Mouse (Mus musculus): ENCODE measurements at regions not wholly inside any gene's neighbourhood (a gene's known extent, or its start where the extent isn't known, plus 50 kb on each side); places are given as distances from the start of the nearest gene placed in this dataset.
A peak's percentile ranks its signal among the peaks of the same experiment; 100 is the strongest.

DNA sequence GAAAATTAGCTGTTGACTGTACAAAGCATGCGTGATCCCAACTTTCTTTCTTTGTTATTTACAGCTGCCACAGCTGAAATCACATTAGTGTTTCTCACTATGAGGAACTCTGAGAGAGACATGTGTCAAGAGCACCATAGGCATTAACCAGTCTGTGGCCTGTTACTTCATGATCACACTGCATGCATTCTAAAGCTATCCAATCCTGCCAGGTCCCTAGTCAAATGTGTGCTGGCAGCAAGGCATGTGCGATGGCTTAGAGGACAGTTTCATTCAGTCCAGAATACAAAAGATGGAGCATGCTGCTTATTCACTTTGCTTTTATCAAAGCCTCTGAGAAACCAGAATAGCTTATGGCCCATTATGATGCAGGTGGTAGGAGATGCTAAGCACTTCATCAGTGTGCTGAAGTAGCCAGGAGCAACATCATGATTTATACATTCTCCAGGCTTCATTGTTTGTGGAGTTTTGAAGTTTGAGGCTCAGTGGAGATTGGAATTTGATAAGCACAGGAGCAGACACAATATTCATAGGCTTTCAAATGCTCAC, 882.9 kb upstream of the Lrrn3 start:
- no peak for DNase-seq

DNA sequence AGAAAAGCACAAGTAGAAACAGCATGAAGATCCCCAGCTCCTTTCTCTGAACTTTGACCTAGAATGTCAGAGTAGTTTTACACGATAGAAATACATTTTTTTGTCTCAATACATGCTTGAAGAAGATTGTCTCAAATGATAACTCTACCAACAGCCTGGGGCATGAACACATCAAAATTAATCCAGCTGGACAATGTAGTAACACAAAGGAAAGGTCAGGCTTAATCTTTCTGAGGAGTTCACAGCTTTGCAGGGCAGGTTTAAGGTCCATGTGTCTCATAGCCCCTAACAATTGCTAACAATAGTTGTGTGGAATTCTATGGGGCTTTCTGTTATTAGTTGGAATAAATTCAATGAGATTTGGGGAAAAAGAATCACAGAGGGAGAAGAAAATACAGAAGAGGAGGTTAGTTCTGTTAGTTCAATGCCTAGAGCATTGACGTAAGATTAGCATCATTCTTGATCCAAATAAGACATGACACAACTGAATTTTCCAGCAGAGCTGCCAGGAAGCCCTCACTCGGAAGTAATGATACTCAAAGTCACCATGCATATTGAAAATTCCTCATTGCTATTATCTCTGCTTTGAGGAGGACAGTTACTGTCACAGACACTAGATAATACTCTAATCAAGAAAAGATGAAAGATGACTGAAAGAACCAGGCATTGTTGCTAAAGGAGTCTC, 852.9 kb upstream of the Lrrn3 start:
- DNase-seq, result no peak

DNA sequence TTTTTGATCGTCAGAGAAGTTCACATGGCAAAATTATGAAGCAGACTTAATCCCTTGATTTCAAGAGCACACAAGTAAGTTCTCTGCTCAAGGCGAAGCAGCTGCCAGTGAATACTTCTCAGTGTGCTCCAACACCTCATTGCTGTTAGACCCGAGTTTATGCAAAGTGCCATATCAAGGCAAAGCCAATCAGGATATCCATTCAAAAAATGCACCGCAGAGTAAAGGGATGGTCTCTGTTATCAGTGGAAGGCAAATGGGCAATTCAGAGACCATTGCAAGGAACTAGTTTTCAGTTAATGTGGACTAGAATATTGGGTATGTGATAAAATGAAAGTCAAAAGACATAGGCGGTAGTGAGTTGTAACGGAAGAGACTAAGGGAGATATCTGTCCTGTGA, 820.2 kb upstream of the Lrrn3 start:
- no peak for DNase-seq

DNA sequence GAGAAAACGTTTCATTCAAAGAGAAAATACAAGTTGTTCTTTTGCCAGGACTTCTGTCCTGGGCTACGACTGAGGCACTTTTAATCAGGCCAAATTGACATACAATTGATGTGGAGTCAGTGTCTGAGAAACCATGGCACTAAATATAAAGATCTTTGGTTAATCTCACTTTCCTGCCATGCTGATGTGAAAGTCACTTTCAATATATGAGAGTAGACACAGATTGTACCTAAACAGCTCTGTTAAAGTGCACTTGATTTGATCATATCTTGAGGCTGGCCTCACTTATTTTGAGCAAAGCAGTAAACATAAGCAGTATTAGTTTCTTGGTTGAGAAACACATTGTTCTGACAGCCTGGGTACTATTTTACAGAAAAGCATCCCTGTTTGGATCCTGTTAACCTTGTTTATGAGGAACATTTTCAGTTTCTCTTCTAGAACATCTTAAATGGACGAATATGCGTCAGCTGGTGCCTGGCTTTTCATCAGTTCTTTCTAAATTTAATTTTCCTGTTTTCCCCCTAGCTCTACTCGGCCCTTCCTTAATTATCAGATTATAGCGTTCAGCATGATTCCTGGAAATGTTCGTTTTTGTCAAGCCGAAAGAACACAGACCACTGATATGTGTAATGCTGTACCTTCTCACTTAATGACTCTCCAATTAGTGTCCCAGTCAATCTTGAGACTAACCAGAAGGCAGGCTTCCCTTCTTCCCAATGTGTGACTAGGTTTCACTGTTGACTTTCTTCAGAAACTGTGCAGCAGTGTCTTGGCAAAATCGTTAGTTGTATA, 791.2 kb upstream of the Lrrn3 start:
- no peak for DNase-seq

DNA sequence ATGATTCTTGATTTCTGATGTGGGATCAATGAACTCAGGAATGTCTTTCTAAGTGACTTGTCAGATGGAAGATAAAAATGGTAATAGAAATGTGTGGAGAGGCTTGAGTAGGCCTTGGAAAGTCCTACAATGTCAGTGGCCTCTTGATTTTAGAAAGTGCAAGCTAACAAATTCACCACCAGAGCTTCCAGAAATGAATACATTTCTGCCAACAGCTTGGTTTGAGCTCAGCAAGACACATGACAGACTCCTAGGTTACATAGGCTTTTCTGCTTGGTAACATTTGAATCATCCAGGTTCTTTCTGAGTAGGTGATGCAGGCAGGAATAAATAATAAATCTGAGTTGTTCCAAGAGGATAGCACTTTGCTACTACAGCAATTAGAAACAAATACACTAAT, 764.2 kb upstream of the Lrrn3 start:
- DNase-seq, result no peak

DNA sequence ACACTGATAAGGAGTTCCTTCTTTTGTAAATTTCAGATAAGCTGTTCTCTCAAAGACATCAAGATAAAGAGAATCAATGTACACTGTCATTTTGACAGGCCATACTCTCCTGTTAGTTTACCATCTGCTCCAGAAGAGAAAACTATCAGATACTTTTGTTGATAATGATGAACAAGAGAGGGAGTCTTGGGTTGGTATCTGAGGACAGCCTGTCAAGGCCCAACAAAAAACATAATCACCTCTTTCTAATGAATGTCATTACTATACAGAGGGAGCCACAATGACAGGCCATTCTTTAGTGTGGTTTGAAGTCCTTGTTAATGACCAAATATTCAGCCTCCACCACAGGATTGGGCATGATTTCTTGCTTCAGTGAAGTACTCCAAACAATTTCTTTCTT, 743.0 kb upstream of the Lrrn3 start:
- DNase-seq, result no peak

DNA sequence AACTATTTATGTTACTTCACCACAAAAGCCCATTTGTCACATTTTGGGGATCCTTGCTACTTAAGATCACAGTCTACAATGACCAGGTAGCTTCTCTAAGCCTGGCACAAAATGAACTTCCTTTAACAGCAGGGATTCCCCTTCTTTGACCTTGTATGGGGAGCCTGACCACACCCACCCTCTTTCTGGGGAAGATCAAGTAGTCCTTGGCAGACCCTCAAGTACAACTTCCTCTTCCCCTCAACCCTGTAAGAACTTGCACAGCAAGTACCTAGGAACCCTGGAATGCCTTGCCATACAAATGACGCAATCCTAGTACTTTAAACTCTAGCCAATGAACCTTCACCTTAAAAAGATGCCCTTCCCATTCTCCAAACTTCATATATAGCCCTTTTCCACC, 695.4 kb upstream of the Lrrn3 start:
- DNase-seq, result no peak

DNA sequence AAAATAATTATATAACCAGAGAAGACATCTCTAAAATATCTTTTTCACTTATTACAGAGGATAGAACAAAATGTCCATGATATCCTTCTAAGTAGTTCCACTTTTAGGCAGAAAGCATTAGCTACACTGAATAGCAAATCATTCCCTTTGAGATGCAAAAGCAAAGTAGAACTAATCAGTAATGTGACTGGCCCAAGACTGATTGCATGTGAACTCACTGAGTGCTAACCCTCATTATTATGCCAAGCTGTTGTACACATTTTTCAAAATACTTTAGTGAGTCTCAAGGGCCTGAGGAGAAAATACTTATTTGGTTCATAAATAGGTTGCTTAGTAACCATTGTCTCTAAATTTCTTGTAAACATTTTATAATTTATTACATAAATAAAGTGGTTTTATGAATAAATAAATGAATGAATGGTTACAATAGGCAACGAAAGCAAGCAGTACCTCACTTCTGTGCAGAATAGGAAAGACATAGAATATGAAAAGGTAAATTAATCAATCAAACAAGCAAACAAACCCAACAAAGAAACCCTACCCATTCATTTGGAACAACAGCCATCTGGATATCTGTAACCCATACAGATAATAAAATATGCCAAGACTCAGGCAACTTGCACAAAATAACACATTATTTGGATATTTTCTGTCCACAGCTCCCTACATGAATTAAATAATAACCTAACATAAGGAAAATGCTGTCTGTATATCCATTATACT, 693.9 kb upstream of the Lrrn3 start:
- no peak for DNase-seq

DNA sequence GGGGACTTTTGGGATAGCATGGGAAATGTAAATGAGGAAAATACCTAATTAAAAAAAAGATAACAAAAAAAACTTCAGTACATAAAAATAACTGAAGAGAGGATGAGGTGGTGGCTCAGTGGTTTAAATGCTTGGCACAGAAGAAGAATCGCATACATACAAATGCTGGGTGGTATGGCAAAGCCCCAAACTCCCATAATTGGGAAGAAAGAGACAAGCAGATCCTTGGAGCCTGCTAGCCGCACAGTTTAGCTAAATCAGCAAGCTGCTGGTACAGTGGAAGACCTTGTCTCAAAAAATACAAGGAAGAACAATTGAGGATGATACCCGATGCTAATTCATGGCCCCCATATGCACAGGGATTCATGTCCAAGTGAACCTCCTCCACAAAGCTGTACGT, 661.7 kb upstream of the Lrrn3 start:
- no peak for DNase-seq

DNA sequence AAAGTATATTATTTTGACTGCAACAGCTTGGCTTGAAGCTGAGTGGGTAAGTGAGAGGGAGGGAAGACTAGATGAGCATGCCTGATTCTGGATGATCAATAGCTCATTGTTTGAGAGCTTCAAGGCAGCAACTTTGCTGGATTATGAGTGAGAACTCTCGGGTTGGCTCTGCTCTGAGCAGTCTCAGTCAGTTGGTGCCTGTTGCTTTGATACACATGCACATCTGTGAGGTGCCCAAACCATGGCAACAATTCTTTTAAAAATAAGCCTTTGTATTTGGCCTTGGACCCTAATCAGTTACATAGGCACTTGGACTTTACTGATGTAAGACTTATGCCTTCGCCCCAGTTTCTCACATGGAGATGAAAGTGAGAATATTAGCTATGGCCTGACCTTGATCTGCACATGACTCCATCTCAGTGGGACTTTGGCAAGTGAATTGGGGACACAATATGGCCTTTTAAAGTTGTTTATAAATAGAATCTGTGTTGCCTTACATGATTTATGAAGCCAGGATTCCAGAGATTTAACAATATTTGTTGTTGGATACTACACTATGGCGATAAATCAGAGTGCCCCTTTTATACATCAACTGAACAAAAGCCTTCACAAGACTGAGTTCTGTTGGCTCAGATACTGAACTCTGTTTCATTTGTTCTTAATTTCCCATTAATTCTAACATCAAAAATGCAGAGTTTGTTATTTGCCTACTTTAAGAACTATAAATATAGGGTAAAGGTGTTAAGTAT, 652.6 kb upstream of the Lrrn3 start:
- no peak for DNase-seq

DNA sequence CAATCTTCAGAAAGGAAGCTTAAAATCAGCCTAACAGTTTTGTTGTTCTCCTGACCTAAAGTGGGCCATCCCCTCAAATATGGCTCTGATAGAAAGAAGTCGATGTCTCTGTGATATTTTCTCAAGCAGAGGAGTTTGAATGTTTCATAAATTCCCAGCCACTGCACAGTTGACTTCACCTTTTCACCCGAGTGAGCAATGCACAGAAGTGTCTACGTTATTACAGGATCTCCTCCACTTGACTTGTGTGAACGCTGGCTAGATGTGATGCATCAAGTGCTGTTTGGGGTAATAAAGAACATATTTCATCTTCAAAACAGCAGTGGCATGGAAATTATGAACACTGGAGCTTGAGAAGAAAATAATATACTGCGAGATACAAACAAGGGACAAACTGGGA, 651.9 kb upstream of the Lrrn3 start:
- no peak for DNase-seq

DNA sequence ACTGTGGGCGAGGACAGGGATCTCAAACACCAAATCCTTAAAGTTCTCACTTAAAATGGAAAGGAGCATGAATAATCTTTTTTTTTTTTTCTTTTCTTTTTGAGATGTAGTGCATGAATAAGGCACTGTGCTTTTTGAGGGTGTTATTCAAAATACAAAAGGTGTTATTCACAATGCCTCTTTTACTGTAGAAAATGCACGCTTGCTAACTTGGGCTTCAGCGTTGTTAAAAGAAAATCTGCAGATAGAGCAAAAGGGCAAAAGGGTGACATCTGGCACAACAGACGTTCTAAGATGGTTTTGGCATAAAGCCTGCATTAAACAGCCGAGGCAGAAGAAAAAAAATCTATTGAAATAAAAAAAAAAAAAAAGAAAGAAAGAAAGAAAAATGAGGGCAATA, 651.5 kb upstream of the Lrrn3 start:
- DNase-seq, result no peak

DNA sequence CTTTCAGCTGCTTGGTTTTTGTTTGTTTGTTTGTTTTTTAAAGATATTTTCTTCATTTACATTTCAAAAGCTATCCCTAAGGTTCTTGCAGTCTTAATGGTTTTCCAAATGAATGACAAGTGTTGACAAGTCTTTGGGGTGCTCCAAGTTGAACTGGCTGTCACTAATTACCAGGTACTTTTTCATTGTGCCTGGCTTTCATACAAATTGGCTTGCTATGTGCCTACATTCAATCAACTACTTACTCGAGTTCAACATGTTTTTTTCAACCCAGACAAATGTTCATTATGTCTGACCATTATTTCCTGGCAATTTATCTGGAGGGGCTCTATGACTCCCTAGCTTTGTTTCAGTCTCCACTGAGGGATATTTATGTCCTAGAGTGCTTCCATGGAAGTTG, 614.0 kb upstream of the Lrrn3 start:
- no peak for DNase-seq

DNA sequence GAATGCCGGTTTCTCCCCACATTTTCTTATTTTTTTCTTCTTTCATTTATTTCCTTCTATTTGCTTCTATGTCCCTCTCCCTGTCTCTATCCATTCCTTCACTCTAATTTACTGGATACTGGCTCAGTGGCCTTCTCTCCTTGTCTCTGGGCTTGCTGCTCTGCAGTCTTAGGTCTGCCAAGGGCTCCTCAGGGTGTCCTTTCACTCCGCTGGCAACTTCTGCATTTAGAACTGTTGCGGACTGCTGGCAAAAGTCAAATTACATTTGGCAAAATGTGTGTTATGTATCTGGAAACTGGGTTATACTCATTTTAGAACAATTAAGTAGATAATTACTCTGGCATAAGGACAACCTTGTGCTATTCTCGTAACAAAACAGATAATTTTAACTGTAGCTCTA, 584.2 kb upstream of the Lrrn3 start:
- DNase-seq, result no peak

DNA sequence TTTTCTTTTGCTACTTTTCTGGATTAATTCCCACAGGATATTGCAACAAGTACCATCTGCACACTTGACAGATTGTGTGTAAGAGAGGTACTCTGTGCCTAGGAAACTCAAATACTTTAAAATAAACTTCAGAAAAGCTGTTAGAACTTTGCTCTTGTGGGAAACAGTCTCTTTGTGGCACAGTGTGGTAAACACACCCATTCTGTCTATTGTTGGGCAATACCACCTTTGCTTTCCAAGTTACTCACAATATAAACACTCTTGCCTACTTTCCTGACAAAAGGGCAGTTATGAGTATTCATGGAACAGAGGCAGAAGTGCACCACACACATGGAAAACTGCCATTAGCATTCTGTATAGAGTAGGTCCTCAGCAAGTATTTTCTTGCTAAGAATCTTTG, 577.5 kb upstream of the Lrrn3 start:
- DNase-seq, result no peak

DNA sequence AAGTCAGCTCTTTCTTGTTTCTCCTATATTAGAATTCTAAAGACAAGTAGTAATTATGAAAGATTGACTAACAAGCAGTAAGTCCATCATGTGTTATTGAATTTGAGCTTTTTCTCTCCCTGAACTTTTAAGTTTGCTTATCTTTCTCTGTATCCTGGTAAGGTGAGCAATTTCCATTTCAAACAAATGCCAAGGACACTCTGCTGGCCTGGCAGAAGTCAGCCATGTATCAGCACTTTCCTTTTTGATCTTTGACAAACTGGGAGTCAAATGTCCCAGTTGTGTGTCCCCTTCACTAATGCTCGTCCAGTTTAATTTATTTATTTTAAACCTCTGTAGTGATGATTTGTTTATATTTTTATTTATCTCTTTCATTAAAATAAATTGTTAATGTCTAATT, 562.8 kb upstream of the Lrrn3 start:
- no peak for DNase-seq

DNA sequence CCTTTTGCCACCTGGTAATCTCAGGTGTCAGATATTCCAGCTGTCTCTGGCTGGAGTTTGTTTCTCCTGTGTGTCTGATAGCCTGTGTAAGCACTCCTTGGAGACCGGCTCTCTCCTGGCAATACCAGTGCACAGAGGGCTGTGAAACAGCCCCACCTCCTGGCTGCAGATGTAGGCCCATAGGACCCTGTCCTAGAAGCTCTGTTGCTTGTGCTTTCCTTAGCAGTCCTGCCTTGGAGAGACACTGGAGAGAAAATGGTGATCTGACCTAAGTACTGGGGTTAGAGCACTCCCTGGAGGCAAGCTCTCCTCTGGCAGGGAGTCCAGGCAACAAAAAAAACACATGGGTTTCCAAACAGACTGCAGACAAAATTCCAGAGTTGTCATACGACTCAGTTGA, 541.6 kb upstream of the Lrrn3 start:
- DNase-seq, result peak; percentile 3

DNA sequence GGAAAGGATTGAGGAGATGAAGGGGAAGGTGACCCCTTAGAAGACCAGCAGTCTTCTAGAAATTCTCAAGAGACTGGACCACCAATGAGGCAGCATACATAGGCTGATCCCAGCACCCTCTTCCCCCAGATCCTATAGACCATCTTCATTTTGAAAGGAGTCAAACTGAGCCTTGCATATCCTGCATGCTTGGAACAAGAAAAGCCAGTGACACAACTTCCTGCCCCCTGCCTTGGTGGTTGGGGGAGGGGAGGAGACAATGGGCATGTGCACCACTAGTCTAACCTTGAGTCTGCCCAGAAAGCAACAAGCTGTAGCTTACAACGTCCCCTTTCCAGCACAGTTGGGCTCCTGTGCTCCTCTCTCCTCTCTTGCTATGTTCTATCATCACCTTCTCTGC, 531.3 kb upstream of the Lrrn3 start:
- DNase-seq, result no peak

DNA sequence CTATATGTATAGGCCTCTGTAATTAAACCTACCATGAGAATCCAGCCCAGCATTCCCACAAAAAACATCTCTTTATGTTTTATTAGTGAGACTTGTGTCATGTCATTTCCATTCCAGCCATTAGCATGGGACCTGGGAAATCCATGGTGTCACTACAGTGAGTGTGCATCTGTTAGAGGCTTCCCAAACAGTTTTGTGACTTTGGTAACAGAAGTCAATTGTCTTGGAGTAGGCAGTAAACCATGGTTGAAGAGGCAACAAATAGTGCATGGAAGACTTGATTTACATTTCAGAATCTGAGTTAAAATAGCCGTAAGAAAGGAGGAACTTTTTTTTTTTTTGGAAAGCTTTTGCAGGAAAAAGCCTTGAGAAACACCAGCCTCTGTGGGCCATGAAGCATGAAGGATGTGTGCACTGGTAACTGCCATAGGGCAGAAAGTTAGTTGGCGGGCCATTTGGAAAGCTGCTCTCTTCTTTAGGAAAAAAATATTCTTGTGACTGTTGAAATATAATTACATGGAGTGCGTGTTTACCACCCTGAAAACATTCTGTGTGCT, 522.7 kb upstream of the Lrrn3 start:
- no peak for DNase-seq

DNA sequence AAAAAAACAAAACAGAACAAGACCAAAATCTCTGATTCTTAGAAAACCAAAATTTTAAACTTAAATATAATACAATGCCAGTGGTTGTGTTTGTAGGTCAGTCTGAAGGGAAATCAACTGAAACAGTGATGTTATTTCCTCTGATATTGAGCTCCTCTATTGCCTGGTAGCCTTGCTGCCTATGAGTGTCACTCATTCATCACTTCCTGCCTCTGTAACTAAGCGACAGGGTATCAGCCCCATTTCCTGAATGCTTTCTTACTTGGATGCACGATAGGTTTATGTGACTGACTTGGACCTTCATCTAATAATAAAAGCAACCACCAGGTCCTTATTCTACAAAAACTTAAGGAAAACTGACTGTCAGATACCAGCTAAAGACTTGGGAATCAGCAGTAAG, 520.7 kb upstream of the Lrrn3 start:
- DNase-seq, result no peak

All from adrenal gland, postnatal 25 days (tissue).